Mouse (Mus musculus): ENCODE results near the gene Gm12355.

Gm12355 gene

DNA sequence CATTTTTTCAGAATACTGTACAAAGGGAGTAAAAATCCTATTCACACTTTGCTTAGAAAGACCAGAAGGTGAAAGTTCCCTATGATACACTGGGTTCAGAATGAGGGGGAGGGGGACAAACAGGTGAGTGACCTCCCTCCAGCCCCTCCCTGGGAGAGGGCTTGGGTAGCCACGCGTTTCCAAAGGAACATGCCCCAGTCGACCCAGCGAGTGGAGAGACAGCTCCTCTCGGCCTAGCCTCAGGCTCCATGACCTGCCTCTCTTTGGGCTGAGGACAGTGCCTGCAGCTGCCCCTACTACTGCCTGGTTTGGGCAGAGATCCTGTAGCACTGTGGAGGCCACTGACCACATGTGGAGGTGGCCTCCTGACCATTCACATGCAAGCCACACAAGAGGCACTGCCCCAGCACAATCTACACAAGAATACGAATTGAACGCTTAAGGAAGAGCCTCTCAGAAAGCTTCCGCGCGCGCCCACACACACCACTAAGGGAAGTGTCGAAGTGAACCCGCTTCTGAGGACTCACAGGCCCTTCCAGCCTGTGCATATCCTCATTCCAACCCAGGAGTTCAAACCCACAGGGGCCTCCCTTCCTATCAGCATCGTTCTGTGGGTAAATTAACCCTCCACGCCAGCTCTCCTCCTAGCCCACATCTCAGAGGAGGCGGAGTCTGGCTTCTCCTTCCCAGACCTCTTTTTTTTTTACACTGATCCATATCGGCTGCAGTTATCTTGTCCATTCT is 44.0 kb downstream of the Gm12355 start:
- no peak for DNase-seq (ENCODE audit: low read depth, low spot score)

DNA sequence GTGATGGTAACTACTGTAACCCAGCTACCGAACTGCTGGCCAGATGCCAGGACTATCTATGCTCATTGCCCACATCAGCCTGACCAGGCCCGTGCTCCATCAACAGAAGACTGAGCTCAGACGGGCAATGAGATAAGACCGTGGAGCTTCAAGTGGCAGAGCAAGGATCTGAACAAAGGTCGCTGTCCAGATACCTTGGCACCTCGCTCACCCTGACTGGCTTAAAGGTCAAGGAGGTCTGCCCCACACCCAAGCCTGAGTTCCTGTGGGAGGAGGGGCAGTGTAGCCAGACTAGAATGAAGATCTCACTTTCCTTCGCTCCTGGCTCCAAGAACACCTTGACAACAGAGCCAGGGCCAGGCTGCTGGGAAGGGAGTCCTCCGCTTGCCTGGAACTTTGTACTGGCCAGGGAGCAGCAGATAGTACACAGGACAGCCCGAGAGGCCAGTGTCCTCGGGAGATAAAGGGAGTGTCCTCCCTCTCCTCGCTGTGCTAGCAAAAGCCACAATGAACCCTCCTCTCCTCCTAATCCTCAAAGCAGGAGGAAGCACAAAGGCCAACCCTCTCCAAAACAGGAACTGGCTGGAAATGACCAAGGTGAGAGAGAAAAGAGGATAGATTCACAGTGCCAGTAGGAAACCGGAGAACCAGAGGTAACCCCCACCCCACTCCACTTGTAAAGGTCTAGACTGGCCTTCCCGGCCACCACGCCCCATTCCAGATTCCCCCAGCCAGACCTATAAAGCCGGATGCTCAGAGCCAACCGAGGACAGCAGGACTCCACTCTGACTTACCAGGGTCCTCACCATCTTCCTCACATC is 45.0 kb downstream of the Gm12355 start:
- no peak for DNase-seq (ENCODE audit: low read depth, low spot score)

DNA sequence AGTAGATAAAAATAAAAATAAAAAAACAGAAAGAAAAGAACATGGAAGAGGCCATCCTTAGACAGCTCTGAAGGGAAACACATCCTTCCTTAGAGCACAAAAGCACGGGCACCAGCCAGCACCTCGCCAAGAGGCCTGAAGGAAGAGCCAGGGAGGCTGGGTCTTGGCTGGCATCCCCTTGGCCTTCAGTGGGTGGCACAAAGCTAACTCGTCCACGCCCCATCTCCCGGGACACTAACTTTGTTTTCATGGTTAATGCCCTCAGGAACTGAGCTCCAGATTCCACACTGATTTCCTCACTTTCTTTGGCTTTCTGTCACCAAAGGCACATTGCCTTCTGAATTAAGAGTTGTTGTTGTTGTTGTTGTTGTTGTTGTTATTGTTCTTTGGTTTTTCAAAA is 47.7 kb downstream of the Gm12355 start:
- DNase-seq (ENCODE audit: low read depth, low spot score) = no peak
